Mouse (Mus musculus): Measurements from ENCODE around the gene E130114P18Rik.

GRCm38 (mm10) chr4:97821556-97822251 lies 43.8 kb upstream of the E130114P18Rik start:
- no peak for TF ChIP-seq CTCF (IDR thresholded peaks at IDR 0.05; ENCODE audit: control insufficient read depth, insufficient read depth, insufficient replicate concordance, low read depth, low read length)
- no peak for TF ChIP-seq POLR2A (IDR thresholded peaks at IDR 0.05; ENCODE audit: control insufficient read depth, low read depth, low read length)
